Mouse (Mus musculus) CH12F3 (cell line): ENCODE results near the gene Ddx42.

Experiments used
- in situ Hi-C: fragments of 300-500 bp; cut with MboI; formaldehyde crosslinking; loops from 2 replicates; pipeline ENCODE4 v1.14.3; 2020; ENCODE audit warnings: low sequenced_read_pairs

The Ddx42 gene

GRCm38 (mm10) chr11:106267871-106268270 is 51.1 kb downstream of the Ddx42 start:
- in situ Hi-C loops, result no loop called here

GRCm38 (mm10) chr11:106268326-106269059 is 51.8 kb downstream of the Ddx42 start:
- in situ Hi-C loops, result no loop called here

DNA sequence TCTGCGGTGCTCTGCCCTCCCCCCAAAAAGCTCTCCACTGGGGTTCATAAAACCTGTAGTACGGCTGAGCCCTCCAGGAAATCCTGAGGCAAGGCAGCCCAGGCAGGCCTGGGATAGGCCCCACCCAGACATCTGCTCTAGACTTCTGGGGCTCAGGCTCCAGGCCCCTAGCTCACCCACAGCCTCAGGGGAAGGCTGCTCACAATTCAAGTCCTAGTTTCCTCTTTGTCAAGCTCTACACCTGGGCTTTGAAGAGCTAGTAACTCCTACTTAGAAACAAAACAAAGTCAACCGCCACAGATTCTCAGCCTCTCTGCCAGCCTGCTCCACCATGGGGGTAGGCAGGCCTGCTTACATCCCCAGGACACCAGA is 52.3 kb downstream of the Ddx42 start:
- in situ Hi-C loops, result no loop called here

- in situ Hi-C loops, result no loop called here
These were observed 54.5 kb downstream of the Ddx42 start for GRCm38 (mm10) chr11:106271131-106271793.

DNA sequence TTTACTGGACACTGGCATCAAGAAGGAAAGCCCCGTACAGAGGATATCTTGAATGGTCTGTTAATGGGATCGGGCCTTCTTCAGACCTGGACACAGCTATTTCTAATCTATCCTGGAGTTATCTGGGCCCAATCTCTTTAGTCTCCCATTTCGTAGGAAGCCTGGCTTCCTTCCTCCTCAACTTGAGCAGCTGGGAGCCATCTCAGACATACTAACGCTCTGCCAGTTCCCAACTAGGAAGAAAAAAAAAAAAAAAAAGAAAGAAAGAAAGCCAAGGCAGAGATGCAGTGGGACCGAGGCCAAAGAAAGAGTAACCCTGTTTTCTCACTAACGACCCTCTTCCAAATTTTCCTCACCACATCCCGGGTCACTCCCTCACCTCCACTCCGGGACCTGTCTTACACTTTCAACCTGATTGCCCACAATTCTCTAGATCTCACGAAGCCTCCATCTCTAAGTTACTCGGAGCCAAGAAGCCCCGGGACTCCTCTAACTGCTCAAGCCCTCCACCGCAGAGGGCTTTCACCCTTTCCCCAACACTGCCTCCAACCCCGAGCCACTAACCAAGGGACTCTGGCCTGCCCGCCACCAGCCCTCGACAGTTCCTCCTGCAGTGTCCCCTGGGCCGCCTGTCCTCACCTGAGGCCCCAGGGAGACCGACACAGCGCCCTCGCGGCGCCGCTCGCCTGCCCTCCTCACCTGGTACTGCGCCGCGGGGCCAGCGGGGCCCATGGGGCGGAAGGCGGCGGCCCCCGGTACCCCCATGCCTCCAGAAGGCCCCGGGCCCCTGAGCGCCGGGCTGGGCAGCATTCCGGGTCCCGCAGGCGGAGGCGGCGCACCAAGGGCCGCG is 55.3 kb downstream of the Ddx42 start:
- in situ Hi-C loops, result no loop called here

DNA sequence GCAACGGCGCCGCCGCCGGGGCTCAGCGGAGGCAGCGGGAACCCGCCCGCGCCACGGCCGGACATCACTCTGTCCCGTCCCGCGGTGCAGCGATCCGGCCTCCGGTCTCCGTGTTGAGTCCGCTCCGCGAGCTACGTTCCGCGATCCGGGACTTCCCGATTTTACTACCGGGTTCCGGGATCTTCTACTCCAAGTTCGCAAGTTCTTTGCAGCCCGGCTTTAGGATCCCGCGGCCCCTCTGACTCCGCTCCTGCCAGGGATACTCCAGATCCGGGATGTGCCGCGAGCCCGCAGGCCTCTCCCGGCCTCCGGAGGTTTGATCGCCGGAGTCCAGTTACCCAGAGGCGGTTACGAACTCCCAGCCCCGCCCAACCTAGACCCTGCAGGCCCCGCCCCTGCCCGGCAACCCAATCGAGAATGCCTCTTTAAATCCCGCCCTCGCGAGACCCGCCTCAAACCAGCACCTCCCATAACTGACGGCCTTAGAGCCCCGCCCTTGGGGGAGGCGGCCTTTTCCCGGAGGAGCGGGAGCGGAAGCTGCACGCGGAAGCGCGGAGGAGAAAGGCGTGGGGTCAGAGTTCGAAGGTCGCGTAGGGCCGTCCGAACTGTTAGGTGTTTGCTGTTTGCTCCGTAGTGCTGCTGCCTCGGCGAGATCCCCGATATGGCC is 56.1 kb downstream of the Ddx42 start, which contains the start of gene Smarcd2:
Smarcd2 (minus strand) TSS at position 329 of the 667 bp plus-strand sequence.
- in situ Hi-C loops, result no loop called here

- in situ Hi-C loops, result no loop called here
These were observed 56.6 kb downstream of the Ddx42 start for GRCm38 (mm10) chr11:106273311-106273684.

- in situ Hi-C loops, result no loop called here
These were observed 57.1 kb downstream of the Ddx42 start for GRCm38 (mm10) chr11:106273811-106274210.

DNA sequence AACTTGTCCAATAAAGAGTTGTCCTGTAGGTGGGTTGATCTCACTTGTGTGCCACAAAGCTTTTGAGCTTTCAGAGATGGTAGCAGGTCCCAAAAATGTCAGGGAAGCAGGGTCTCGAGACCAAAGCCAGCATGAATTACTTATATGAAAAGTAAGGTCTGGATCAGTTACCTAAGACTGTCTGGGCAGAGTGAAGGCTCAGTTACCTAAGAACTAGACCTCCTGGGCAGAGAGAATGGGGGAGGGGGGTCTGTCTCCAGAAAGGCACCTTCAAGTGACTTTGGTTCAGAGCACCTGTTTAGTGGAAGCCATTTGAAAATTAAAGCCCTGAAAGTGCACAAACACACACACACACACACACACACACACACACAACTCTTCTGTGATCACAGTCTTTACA is 57.6 kb downstream of the Ddx42 start:
- in situ Hi-C loops, result no loop called here

DNA sequence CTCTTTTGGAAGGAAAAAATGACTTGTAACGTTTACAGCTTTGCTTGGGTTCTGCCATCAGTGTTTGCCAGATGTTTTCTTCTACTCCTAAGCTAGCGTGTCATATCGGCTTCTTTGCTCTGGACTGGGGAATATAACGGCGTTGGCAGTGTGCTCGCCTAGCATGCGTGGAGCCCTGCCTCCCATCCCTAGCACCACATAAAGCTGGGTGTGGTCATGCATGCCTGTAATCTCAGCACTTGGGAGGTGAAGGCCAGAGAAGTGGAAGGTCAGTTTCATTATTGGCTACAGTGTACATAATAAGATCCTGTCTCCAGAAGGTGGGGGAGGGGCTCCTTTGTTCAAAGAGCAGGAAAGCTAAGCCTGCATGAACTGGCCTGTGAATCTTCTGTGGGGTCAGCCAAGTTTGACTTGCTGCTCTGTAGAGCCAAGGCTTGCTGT is 58.3 kb downstream of the Ddx42 start:
- in situ Hi-C loops, result no loop called here

GRCm38 (mm10) chr11:106276454-106276853 is 59.7 kb downstream of the Ddx42 start, which contains the start of gene Tcam1:
Gene Tcam1, plus strand, starts transcription at chr11:106276672.
- in situ Hi-C loops, result no loop called here

DNA sequence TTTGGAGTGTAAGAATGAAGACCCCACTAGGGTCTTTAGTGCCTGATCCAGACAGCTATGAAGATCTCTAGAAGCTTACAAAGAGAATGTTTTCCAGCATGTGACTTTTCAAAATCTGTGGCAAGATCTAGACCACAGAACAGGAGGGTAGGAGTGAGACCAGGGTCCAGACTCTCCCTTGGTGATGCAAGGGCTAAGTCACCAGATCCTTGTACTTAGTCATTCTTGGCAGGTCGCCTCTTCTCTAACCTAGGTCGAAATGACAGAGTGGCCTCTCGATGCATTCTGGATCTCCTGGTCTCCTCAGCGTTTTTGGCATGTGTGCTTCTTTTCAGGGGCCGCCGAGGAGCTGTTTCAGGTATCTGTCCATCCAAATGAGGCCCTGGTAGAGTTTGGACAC is 65.7 kb downstream of the Ddx42 start:
- in situ Hi-C loops, result no loop called here

GRCm38 (mm10) chr11:106283371-106283770 is 66.6 kb downstream of the Ddx42 start:
- in situ Hi-C loops, result no loop called here

GRCm38 (mm10) chr11:106284126-106284525 is 67.4 kb downstream of the Ddx42 start:
- in situ Hi-C loops, result no loop called here

GRCm38 (mm10) chr11:106286206-106286605 is 69.5 kb downstream of the Ddx42 start:
- in situ Hi-C loops, result no loop called here

- in situ Hi-C loops, result no loop called here
These were observed 70.3 kb downstream of the Ddx42 start for GRCm38 (mm10) chr11:106286987-106287386.

- in situ Hi-C loops, result no loop called here
These were observed 72.6 kb downstream of the Ddx42 start for GRCm38 (mm10) chr11:106289369-106289768.

DNA sequence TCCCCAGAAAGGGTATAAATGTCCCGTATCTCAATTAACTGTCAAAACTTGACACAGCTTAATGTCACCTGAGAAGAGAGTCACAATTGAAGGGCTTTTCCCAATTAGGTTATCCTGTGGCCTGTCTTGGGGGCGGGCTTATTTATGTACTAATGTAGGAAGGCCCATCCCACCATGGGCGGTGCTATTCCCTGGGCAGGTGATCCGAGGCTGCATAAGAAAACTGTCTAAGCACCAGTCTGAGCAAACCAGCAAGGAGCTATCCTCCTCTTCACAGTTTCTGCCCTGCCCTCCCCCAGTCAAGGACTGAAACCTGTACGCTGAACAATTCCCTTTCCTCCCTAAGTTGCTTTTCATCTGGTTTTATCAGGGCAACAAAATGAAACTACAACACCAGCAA is 73.7 kb downstream of the Ddx42 start:
- in situ Hi-C loops, result no loop called here

DNA sequence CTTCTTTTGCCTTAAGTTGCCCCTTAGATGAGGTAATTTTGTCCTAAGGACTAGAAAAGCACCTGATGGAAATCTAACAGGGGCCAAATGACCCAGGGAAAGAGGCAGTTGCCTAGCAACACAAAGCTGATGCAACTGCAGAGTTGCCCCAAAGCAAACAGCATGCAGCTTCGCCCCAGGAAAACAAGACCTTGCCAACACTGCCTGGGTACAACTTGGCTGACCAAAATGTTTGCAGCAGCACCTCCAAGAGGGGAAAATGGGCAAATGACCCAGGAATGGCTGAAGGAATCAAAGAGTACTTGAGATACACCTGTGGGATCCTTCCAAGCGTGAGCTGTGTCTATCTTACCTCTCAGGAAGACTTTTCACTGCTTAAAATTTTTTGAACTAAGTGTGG is 75.1 kb downstream of the Ddx42 start:
- in situ Hi-C loops, result no loop called here
